Mouse (Mus musculus) left cerebral cortex, postnatal 36 days (tissue): ENCODE measurements at regions not wholly inside any gene's neighbourhood (a gene's known extent, or its start where the extent isn't known, plus 50 kb on each side); places are given as distances from the start of the nearest gene placed in this dataset.

Experiments
- DNase-seq, 2 experiments: peaks; one replicate each; pipeline ENCODE4 v3.0.0; 2021 to 2022; ENCODE audit warnings: low spot score in 2 of 2, mixed read lengths in 1 of 2
- intact Hi-C: fragments of 180-260 bp; cut with DNase I; formaldehyde crosslinking; loops from one replicate; pipeline ENCODE4 v1.15.1; 2025

DNA sequence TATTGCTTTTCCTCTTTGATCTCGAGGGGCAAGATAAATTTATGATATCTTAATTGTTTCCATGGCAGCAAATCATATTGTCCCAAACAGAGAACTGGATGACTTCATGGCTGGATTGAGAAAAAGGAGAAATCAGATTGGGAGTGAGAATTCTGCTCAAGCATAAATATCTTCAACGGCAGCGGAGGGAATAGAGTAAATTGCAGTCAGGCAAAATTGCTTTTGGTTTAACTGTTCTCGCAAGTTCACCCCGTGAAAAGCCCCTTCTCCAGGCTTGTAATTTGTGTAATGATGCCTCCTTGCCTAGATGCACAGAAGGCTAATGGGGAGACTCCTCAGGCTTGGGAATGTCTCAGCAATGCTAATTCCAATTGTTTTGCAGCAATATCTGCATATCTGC is 64.4 kb upstream of the Ccn6 start:
- intact Hi-C loops, result loop anchor here (5.0 kb wide), 1 partner anchor 56 kb away; no protein-coding TSS in a partner anchor
- DNase-seq, result no peak

DNA sequence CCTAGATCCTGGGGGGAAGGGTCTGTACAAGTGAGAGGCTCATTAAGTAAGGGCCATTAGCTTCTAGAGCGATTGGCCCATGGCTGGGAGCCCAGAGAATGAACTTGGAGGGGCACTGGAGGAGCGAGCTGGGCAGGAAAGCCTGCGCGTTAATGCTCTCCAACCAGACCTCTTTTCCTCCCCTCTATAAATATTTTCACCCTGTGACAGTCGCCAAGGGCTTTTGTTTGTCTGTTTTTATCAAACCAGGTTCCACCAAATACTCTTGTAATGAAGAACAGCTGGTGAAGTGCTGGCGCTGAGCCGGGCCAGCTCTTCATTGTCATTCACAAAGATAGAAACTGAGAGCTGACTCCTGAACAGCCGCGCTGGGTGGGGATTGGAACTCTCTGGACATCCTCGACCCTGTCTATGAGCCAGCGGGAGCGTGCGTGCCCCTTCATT is 63.9 kb upstream of the Ccn6 start:
- intact Hi-C loops, result loop anchor here (5.0 kb wide), 1 partner anchor 55 kb away; no protein-coding TSS in a partner anchor

DNA sequence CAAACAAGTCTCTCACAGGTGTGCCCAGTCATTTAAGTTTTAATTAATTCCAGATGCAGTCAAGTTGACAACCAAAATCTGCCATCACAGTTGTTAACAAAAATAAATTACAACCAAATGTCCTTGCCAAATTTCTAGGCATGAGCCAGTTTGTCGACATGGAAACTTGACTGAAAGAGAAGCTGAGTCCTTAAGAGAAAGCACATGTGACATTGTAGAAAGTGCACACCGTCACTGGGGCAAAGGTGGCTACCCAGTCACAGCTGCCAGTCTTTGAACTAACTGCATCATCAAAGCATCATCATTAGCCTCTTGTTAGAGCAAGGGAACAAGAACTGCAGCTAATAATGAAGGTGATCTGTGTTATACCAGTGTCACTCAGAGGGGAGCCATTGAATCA is 62.9 kb upstream of the Ccn6 start:
- intact Hi-C loops, result loop anchor here (5.0 kb wide), 1 partner anchor 54 kb away; no protein-coding TSS in a partner anchor
- no peak for DNase-seq

More for the DNA sequence above, 63.9 kb upstream of the Ccn6 start:
- DNase-seq, result no peak

DNA sequence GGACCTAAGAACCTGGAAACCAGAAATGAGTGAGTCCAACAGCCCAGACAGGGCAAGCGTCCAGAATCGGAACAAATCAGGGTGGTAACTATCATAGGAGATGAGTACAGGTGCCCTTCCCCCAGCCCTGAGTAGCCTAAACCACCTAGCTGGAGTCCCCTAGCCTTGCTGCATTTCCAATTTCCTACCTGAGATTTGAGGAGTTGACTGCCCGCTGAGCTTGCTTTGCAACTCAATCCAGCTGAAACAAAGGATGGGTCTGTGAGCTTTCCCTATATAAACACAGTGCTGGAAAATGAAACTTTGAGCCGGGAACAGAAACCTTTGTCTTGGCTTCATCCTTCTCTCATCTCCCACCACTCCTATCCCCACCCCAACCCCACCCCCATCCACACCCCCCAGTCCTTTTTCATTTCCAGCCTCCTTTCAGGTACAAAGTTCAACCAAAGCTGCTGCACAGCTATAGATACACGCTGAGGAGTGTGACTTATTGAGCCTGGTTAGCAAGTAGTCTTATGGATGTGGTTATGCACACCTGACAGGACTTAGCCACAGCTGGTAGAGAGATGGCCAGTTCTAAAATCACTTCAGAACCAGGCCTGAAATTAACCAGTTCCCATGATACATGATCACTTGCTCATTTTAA is 61.0 kb upstream of the Ccn6 start:
- intact Hi-C loops, result loop anchor here (5.0 kb wide), 1 partner anchor 52 kb away; no protein-coding TSS in a partner anchor
- DNase-seq, result no peak

DNA sequence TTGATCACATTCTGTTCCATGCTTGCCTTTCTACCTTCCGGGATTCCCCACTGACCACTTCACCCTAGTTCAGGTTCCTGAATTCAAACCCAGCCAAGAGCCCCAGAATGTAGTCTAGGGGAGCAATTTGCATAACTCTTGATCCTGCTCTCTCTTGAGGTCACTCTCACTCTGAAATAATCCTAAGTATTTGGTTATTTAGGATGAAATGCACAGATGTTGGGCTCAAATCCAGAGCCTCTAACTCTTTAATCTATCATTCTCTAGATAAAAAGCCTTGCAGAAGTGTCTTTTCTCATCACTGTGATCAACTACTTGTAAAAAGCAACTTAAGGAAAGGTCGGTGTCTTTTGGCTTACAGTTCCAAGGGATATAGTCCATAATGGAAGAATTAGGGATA is 57.4 kb upstream of the Ccn6 start:
- intact Hi-C loops, result no loop called here
- no peak for DNase-seq

DNA sequence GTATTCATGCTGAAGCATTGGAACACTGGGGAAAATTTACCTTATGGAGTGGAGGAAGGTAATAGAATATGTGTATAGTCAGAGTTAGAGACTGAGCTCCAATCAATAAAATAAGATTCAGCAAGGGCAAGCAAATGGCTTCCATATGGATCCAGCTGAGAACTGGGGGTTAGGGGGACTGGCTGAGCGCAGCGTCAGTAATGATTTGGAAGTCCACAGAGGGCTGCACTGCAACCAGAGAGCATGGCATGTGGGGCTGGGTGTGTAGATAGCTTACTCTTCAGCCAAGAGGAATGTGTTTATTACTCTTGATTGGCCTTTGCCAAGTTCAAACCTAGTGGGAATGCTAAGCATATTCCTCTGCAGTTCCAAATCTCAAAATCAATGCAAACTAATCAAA is 55.8 kb upstream of the Ccn6 start:
- no peak for DNase-seq
- intact Hi-C loops, result no loop called here

DNA sequence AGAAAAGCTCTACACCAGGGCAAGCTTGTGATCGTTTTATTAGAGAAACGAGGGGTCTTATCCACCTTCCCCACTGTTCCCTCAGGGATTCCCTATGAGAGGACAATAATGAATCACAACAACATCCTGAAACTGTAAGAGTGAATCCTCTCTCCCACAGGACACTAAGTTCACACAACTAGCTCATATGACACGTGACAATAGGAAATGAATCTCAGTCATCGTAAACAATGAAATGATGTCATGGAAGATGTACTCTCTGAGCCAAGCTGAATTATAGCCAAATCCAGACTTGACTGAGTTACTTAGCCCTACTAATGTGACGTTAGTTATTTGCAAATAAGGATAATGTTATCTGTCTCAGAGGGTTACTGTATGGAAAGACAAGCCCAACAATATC is 54.6 kb upstream of the Ccn6 start:
- intact Hi-C loops, result no loop called here
- no peak for DNase-seq

DNA sequence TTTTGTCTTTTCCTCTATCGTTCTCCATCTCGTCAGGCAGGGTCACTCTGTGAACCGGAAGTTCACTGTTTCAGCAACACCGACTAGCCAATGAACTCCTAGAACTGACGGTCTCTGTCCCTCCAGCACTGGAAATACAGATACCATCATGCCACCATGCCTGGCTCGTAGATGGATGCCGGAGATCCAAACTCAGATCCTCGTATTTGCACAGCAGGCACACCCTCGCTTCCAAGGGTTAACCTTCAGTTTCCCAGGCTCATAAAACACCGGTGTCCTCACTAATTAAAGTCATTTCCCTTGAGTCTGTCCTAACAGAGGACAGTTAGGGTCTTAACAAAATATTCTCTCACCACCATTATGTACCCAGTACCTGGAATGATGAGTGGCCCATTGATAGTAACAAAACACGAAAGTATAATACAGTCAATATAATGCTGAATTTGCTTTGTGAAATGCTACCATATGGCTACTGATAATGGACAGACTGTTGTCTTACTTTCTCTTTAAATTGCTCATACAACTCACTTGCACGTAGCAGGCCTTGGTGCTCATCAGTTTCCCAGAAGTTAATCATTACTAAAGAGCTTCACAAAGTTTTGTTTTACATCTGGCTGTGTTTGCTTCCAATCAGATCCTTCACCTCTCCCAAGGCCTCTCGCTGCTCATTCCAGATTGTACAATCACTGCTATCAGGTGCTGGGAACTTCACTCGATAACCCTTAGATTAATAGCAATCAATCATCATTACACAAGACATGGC is 52.7 kb upstream of the Ccn6 start:
- DNase-seq, result no peak
- intact Hi-C loops, result no loop called here

DNA sequence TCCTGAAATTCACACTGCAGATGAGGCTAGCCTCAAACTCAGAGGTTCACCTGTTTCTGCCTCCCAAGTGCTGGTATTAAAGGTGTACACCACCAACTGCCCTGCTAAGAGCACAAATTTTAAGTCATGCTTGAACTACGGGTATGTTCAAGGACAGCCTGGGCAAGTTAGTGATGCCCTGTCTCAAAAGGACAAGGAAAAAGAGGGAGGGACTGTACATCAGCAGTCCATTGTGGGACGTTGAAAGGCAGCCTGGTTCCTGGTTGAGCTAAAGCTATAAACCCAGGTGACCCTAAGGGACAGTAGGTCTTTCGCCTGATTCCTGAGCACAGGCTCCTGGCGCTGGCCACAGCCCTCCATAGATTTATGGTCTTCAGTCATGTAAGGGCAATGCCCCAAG is 51.0 kb upstream of the Ccn6 start:
- intact Hi-C loops, result no loop called here
- DNase-seq, result no peak
